Mouse (Mus musculus): ENCODE data around the gene Lrp1. TPM values are rescaled to one million over a fixed set of nuclear protein-coding genes. Genes with fewer than 3 reads are reported as not detected.

Gene Lrp1
- polyA plus RNA-seq, 1 experiment from 2014 or later: 51.8 TPM

- Histone ChIP-seq H3K27me3 (ENCODE audit: insufficient read depth, poor library complexity, severe bottlenecking) (peaks cover 10% of the 10 kb centered on the region), H3K4me3 (no peak within 1 kb of the TSS), H3K36me3 (peaks cover 64% of the 10 kb centered on the region), H3K27ac (no peak within 1 kb of the TSS), H3K9me3 (no peaks in the 10 kb centered on the region), H3K4me1 (0 out of 2 replicates have a peak, but pooled peaks cover 7% of the 10 kb centered on the region)
- WGBS: 70% methylated on average over 12 of the region's 13 CpGs
- no peak for DNase-seq (ENCODE audit: low spot score)
These were observed 119.8 kb downstream of the Lrp1 start, which contains the start of gene Stac3 for GRCm38 (mm10) chr10:127500894-127501893. Gene Stac3, plus strand, starts transcription at chr10:127501686.

- Histone ChIP-seq H3K27me3 (ENCODE audit: insufficient read depth, poor library complexity, severe bottlenecking) (0 out of 2 replicates have a peak, but pooled peaks cover 1% of the 10 kb centered on the region), H3K36me3 (peaks cover 73% of the 10 kb centered on the region), H3K4me3 (no peak overlapping the region), H3K9me3 (no peaks in the 10 kb centered on the region), H3K27ac (no peak overlapping the region), H3K4me1 (0 out of 2 replicates have a peak, but pooled peaks cover 7% of the 10 kb centered on the region)
- WGBS: 88% methylated on average over 4 of the region's 4 CpGs
- no peak for DNase-seq (ENCODE audit: low spot score)
These were observed 120.9 kb downstream of the Lrp1 start for GRCm38 (mm10) chr10:127500042-127500441.

- Histone ChIP-seq H3K27me3 (ENCODE audit: insufficient read depth, poor library complexity, severe bottlenecking) (no peaks in the 10 kb centered on the region), H3K36me3 (peaks cover 76% of the 10 kb centered on the region), H3K4me3 (no peak overlapping the region), H3K4me1 (0 out of 2 replicates have a peak, but pooled peaks cover 7% of the 10 kb centered on the region), H3K9me3 (no peaks in the 10 kb centered on the region), H3K27ac (no peak overlapping the region)
- 91% methylated on average over 5 of the region's 5 CpGs for WGBS
- DNase-seq (ENCODE audit: low spot score): no peak
These were observed 121.4 kb downstream of the Lrp1 start for GRCm38 (mm10) chr10:127499516-127499915.

- Histone ChIP-seq H3K27me3 (ENCODE audit: insufficient read depth, poor library complexity, severe bottlenecking) (no peaks in the 10 kb centered on the region), H3K27ac (no peak overlapping the region), H3K9me3 (no peaks in the 10 kb centered on the region), H3K36me3 (peaks cover 94% of the 10 kb centered on the region), H3K4me1 (no peaks in the 10 kb centered on the region), H3K4me3 (no peak overlapping the region)
- WGBS: 92% methylated on average over 3 of the region's 3 CpGs
- DNase-seq (ENCODE audit: low spot score): no peak
These were observed 124.8 kb downstream of the Lrp1 start for GRCm38 (mm10) chr10:127496156-127496555.

- no peak for DNase-seq (ENCODE audit: low spot score)
- Histone ChIP-seq H3K4me3 (no peak overlapping the region), H3K27me3 (ENCODE audit: insufficient read depth, poor library complexity, severe bottlenecking) (no peaks in the 10 kb centered on the region), H3K9me3 (no peaks in the 10 kb centered on the region), H3K27ac (no peak overlapping the region), H3K36me3 (peaks cover 93% of the 10 kb centered on the region), H3K4me1 (no peaks in the 10 kb centered on the region)
- 87% methylated on average over 3 of the region's 3 CpGs for WGBS
These were observed 128.8 kb downstream of the Lrp1 start for GRCm38 (mm10) chr10:127492118-127492517.

- WGBS: 80% methylated on average over 8 of the region's 8 CpGs
- Histone ChIP-seq H3K4me3 (no peak overlapping the region), H3K36me3 (peaks cover 89% of the 10 kb centered on the region), H3K27me3 (ENCODE audit: insufficient read depth, poor library complexity, severe bottlenecking) (no peaks in the 10 kb centered on the region), H3K4me1 (no peaks in the 10 kb centered on the region), H3K27ac (no peak overlapping the region), H3K9me3 (no peaks in the 10 kb centered on the region)
- DNase-seq (ENCODE audit: low spot score): no peak
These were observed 129.8 kb downstream of the Lrp1 start for GRCm38 (mm10) chr10:127491128-127491512.

GRCm38 (mm10) chr10:127490160-127491127 lies 130.5 kb downstream of the Lrp1 start:
- Histone ChIP-seq H3K4me1 (no peaks in the 10 kb centered on the region), H3K27me3 (ENCODE audit: insufficient read depth, poor library complexity, severe bottlenecking) (no peaks in the 10 kb centered on the region), H3K4me3 (no peak overlapping the region), H3K9me3 (no peaks in the 10 kb centered on the region), H3K27ac (no peak overlapping the region), H3K36me3 (peaks cover 86% of the 10 kb centered on the region)
- no peak for DNase-seq (ENCODE audit: low spot score)
- WGBS: 87% methylated on average over 18 of the region's 18 CpGs

- 0 out of 2 replicates have a peak, but pooled peaks cover 2% of the 10 kb centered on the region for H3K4me1 ChIP-seq
- no peaks in the 10 kb centered on the region for H3K9me3 ChIP-seq
- WGBS: 85% methylated on average over 7 of the region's 7 CpGs
- DNase-seq (ENCODE audit: low spot score): no peak
- H3K27me3 ChIP-seq (ENCODE audit: insufficient read depth, poor library complexity, severe bottlenecking): no peaks in the 10 kb centered on the region
- no peak overlapping the region for H3K4me3 ChIP-seq
- no peak overlapping the region for H3K27ac ChIP-seq
- peaks cover 87% of the 10 kb centered on the region for H3K36me3 ChIP-seq
These were observed 132.1 kb downstream of the Lrp1 start for GRCm38 (mm10) chr10:127488856-127489255.

Other genes with a start within 250 kb of the Lrp1 start
- 30.7 and 33.3 TPM in 2 replicates for gene R3hdm2, start 240.8 kb downstream of the Lrp1 start, polyA plus RNA-seq (2016; fragmentation: Nextera tagmentation; extraction: Ambion mirVana)
- gene Stac3, start 119.5 kb downstream of the Lrp1 start, polyA plus RNA-seq (2016; fragmentation: Nextera tagmentation; extraction: Ambion mirVana): 0.22 and 0.84 TPM in 2 replicates
- 7.8 and 9.0 TPM in 2 replicates for gene Ndufa4l2, start 106.2 kb downstream of the Lrp1 start, polyA plus RNA-seq (2016; fragmentation: Nextera tagmentation; extraction: Ambion mirVana)
- gene Shmt2, start 98.7 kb downstream of the Lrp1 start, polyA plus RNA-seq (2016; fragmentation: Nextera tagmentation; extraction: Ambion mirVana): 101 and 126 TPM in 2 replicates
- gene Nxph4, start 86.6 kb downstream of the Lrp1 start, polyA plus RNA-seq (2016; fragmentation: Nextera tagmentation; extraction: Ambion mirVana): 0.16 and 0.33 TPM in 2 replicates
- 22.5 and 28.1 TPM in 2 replicates for gene Stat6, start 21.8 kb upstream of the Lrp1 start, polyA plus RNA-seq (2016; fragmentation: Nextera tagmentation; extraction: Ambion mirVana)
- 7.7 and 8.8 TPM in 2 replicates for gene Nemp1, start 45.8 kb upstream of the Lrp1 start, polyA plus RNA-seq (2016; fragmentation: Nextera tagmentation; extraction: Ambion mirVana)
- 11.4 and 12.6 TPM in 2 replicates for gene Nab2, start 47.4 kb upstream of the Lrp1 start, polyA plus RNA-seq (2016; fragmentation: Nextera tagmentation; extraction: Ambion mirVana)
- gene Myo1a, start 84.0 kb upstream of the Lrp1 start, polyA plus RNA-seq (2016; fragmentation: Nextera tagmentation; extraction: Ambion mirVana): 0.42 and 0.45 TPM in 2 replicates
- gene Tac2, start 103.3 kb upstream of the Lrp1 start, polyA plus RNA-seq (2016; fragmentation: Nextera tagmentation; extraction: Ambion mirVana): 8.9 and 24.6 TPM in 2 replicates
- gene Zbtb39, start 118.4 kb upstream of the Lrp1 start, polyA plus RNA-seq (2016; fragmentation: Nextera tagmentation; extraction: Ambion mirVana): 2.4 and 4.9 TPM in 2 replicates
- 15.2 and 22.1 TPM in 2 replicates for gene Gpr182, start 130.6 kb upstream of the Lrp1 start, polyA plus RNA-seq (2016; fragmentation: Nextera tagmentation; extraction: Ambion mirVana)
- 0.06 and 0.13 TPM in 2 replicates for gene Rdh1, start 138.6 kb upstream of the Lrp1 start, polyA plus RNA-seq (2016; fragmentation: Nextera tagmentation; extraction: Ambion mirVana)
- not detected in 2 replicates for gene Rdh16f1, start 138.6 kb upstream of the Lrp1 start, polyA plus RNA-seq (2016; fragmentation: Nextera tagmentation; extraction: Ambion mirVana)
- 0.06 and 0.19 TPM in 2 replicates for gene Rdh9, start 155.2 kb upstream of the Lrp1 start, polyA plus RNA-seq (2016; fragmentation: Nextera tagmentation; extraction: Ambion mirVana)
- gene Rdh16, start 180.0 kb upstream of the Lrp1 start, polyA plus RNA-seq (2016; fragmentation: Nextera tagmentation; extraction: Ambion mirVana): not detected in 2 replicates
- gene Rdh19, start 228.8 kb upstream of the Lrp1 start, polyA plus RNA-seq (2016; fragmentation: Nextera tagmentation; extraction: Ambion mirVana): not detected in 2 replicates
- gene Rdh16f2, start 245.3 kb upstream of the Lrp1 start, polyA plus RNA-seq (2016; fragmentation: Nextera tagmentation; extraction: Ambion mirVana): not detected in 2 replicates

Measured in heart, embryonic 10.5 days (tissue).